Mouse (Mus musculus) T-helper 17 cell (primary cell): ENCODE measurements around the gene Ildr1.

Source experiments
- in situ Hi-C, 2 experiments: fragments of 300-600 bp; cut with MboI, MseI; formaldehyde crosslinking; loops; 1 replicate in 1 of 2; 2 replicates in 1 of 2; pipeline ENCODE4 v1.15.1; 2025; ENCODE audit warnings: high pct_unique_total_duplicates in 2 of 2

Gene Ildr1

DNA sequence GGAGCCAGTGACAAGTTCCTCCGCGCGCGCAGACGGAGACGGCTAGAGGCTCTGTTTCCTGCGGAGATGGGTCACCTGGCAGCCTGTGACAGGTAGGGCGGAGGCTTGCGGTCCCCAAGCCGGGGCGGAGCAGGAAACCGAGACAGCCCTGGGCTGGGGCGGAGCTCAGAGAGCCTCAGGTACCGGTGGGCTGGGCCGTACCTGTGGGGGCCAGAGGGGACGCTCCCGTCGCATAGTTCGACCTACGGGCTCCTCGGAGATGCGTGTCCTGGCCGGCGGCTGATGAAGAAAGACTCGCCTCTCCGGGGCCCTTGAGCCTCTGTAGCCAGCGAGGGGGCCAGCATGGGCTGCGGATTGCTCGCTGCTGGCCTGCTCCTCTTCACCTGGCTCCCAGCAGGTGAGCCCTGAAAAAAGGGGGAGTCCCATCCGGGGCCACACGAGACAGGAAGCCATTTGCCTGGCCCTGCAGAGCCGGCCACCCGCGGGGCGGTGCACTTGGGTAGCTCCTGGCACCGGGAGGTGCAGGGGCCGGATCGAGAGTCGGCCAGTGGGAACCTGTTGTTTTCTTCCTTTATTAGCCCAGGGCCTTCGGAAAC, at the start of gene Ildr1:
Gene Ildr1, plus strand, starts transcription at position 161 of the 596 bp plus-strand sequence.
- in situ Hi-C loops: no loop called here

GRCm38 (mm10) chr16:36645124-36645523, 48.7 kb upstream of the Ildr1 start:
- in situ Hi-C loops: loop anchor here in 1 of 2 experiments (10.0 kb wide), 1 partner anchor 1320 kb away; no protein-coding TSS in a partner anchor

- in situ Hi-C loops: loop anchor here in 1 of 2 experiments (10.0 kb wide), 1 partner anchor 1325 kb away; no protein-coding TSS in a partner anchor
Measured at GRCm38 (mm10) chr16:36649304-36649703, 44.5 kb upstream of the Ildr1 start.

DNA sequence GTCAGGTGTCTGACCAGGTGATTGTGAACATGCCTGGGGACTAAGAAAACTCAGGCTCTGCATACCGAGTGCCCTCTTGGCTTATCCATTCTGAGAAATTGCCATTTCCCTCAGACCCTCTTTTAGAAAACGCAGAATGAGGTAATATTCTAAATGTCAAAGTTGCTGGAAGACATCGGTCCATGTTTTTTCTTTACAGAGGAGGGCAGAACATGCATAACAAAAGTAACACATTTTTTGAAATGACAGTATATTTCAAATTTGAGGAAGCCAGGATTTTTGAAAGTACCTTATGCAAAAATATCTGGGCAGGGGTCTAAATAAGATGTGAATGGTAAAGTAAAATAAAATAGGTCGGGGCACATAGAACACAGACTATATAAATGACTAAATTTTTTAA, 43.3 kb upstream of the Ildr1 start:
- in situ Hi-C loops: no loop called here

DNA sequence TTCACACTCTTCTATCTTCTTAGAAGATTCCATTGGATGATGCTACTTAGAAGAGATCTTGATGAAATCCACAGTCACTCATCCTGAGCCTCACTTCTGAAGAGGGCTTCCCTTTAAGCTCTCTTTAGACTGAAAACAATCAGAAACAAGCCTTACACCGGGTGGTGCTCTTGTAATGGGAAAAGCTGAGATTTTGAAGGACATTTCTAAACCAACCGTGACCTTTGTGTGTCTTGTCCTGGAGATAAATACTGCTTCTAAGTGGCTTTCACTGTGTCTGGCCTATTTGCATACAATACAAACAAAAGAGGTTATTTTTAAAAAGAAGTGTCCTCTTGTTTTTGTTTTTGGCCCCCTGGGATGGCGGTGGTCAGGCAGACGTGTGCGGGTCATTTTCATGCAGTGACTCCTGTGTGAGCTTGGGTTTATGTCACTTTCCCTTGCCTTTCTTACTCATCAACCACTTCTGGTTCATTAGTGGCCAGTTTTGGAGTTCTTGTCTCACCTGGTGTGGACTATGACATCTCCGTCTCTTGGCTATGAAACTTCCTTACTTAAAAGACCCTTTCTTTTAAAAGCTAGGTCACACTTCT, 42.5 kb upstream of the Ildr1 start:
- in situ Hi-C loops: no loop called here

- in situ Hi-C loops: no loop called here
Measured at GRCm38 (mm10) chr16:36655199-36655598, 38.6 kb upstream of the Ildr1 start.

DNA sequence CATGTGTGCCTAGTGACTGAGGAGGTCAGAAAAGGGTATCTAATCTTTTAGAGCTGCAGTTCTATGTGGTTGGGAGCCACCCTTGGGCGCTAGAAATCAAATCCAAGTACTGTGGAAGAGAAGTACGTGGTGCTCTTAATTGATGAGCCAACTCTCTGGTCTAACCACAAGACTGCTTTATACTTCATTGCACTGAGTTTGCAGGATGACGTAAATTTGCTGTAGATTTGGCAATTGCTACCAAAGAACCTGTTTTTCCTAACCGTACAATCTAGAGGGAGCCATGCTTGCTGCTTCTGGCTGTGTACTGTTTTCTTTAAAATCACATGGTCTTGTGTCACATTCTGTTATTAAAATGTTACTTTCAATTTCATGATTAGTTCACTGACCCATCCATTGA, 37.9 kb upstream of the Ildr1 start:
- in situ Hi-C loops: no loop called here

DNA sequence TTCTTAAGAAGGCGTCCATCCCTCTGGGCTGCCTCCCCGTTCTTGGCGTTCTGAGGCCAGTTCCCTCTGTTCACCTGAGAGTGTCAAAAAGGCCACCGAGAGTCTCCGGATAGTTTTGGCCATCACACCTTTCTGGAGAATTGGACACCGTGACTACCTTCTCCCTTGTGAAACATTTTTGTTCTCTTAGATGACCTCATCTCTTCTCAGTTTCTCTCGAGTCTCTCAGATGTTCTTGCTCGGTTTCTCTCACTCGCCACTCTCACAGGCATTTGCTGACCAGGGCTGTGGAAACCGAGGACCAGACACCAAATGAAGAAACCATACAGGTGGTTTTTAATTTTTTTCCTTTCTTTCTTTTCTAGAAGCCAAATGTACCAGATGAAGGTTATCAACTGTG, 32.4 kb upstream of the Ildr1 start:
- in situ Hi-C loops: no loop called here

DNA sequence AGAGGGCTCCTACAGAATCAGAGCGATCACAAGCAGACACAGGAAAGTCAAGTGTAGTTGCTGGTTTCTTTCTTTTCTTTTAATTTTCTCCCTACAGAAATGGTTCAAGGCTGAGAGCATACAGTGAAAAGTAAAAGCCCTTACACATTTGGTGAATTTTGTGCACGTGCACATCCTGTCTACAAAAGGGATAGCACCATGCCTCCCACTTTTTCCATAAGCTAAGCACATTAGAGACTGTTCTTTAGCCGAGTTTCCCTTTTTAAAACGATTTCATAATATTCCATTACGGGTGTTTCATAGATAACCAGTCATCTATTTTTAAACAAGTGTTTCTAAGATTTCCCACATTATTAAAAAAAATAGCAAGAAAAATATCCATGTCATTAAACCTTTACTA, 30.3 kb upstream of the Ildr1 start:
- in situ Hi-C loops: no loop called here

- in situ Hi-C loops: no loop called here
Measured at GRCm38 (mm10) chr16:36665782-36666181, 28.0 kb upstream of the Ildr1 start, which contains the start of gene Cd86. Cd86 (minus strand) TSS chr16:36666081.

DNA sequence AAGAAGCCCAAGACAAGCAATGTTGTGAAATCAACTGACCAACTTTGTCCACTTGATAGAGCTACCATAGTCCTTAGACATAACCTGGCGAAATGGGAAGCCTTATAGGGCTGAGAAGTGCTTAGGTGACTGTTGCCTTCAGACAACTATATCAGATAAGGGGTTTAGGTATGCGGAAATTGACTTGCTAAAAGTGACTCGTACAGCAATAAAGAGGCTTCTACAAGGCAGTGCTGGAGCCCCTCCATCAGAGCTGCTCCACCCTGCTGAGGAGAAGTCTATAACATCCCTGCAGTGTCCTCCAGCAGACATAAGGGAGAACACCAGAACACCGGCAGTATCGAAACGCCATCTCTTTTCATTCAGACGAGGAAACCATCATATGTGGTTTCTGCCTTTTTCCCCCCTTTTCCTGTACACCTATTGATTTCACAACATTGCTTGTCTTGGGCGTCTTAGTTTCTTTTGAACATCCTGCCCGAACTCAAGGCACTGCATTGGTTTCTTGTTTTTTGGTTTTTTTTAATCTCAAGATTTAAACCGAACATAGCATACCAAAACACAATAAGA, 27.2 kb upstream of the Ildr1 start:
- in situ Hi-C loops: no loop called here

DNA sequence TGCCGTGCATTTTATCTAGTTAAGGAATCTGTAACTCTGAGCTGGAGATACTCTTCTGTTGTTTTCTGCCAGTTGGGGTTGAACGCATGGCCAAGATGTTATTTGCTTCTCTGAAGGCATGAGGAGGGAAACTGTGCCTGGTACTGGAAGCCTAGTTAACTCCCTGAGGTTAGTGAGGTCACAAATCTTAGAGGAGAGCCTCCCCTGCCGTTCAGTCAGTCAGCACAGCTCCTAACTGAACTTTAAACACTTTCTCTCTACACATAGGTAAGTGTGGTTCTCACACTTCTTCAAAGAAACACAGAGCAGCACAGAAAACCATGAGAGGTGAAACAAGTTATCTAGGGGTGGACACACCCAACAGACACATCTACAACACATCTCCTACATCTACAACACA, 23.2 kb upstream of the Ildr1 start:
- in situ Hi-C loops: no loop called here

GRCm38 (mm10) chr16:36673196-36673595, 20.6 kb upstream of the Ildr1 start:
- in situ Hi-C loops: no loop called here

- in situ Hi-C loops: no loop called here
Measured at GRCm38 (mm10) chr16:36674457-36675204, 19.1 kb upstream of the Ildr1 start.

DNA sequence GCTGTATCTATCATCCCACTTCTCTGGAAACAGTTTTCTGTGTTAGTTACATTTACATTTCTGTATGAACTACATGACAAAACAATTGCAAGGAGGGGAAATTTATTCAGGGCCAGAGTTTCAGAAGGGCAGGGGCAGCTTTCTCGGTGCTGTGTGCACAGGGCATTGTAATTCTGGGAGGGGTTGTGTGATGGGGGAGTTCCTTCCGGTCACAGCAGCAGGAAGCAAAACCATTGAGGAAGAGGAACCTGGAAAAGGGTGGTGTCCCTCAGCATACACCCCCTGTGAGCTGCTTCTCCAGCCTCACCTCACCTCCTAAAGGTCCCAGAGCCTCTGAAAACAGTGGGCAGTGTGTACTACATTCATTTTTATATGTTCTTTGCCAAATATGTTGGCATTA, 18.5 kb upstream of the Ildr1 start:
- in situ Hi-C loops: no loop called here

- in situ Hi-C loops: no loop called here
Measured at GRCm38 (mm10) chr16:36675902-36676301, 17.9 kb upstream of the Ildr1 start.

DNA sequence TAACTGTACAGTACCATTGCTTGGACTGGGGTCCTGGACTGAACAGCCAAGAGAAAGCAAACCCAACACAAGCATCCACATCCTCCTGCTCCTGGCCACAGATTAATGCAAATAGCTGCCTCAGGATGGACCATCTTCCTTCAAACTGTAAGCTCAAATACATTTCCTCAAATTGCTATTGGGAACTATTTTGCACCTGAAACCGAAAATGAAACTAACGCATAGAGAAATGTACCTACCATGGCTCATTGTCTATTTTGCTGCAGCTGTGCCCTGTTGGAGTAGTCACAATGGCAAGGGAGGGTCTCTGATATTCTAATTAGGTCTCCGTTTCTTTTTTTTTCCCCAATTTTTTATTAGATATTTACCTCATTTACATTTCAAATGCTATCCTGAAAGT, 11.9 kb upstream of the Ildr1 start:
- in situ Hi-C loops: no loop called here

DNA sequence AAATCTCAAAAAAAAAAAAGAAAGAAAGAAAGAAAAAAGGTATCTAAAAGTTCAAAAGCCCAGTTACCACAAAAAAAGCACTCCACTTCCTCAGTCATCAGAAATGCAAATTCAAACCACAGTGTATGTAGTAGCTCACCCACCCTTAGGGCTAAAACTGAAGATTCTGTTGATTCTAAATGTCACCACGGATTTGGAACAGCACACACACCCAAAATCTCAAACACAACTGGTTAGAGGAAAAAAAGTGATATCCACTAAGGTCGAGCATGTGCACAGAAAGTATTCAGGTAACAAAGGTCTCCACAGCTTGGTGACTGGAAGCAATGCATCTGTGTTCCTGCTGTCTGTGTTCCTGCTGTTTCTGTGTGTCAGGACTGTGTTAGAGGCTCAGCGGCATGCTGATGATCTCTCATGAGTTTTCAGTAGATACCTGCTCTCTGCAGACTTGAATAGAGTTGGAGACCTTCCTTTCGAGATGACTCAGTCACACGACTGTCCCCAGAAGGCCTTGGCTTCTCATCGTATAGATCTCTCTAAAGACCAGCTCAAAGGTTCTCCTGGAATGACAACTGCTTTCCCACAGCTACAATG, 9.4 kb upstream of the Ildr1 start:
- in situ Hi-C loops: no loop called here

GRCm38 (mm10) chr16:36688076-36688475, 5.7 kb upstream of the Ildr1 start:
- in situ Hi-C loops: no loop called here

DNA sequence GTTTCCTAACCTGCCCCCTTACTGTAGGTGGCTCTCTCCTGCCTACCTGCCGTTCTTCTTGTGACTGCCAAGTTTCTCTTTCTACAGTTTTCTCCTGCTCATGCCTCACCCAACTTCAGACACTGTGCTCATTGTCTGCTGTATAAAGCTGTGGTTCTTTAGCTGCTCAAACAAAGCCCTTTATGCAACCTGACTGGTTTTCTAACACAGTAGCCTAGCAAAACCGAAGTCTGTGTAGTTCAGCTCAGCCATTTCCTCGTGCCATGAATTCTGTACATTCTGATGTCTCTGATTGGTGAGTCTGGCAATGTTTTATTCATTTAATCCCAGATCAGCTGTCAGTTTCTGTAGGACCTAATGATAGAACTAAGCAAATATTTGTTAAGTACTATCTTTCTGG, 2.3 kb upstream of the Ildr1 start:
- in situ Hi-C loops: no loop called here

DNA sequence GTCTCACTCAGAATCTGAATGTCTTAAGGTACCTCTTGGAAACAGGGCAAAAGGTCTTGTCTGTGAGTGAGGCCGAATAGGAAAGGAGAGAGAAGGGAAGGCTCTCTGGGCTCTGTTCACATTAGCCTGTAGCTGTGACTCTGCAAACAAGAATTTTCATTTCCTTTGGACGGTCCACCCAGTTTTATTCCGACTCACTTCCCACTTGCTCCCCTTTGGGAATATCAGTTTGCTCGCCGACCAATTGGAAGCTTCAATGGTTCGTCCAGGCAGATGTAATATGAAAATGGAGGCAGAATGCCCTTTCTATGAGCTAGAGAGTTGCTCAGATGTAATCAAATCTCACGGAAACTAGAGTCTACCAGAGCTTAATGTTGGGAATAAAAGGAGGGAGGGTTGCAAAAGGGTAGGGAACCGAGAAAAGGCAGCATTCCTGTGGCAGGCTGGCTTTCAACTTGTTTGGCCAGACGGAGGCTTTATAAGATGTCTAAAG, 1.1 kb downstream of the Ildr1 start:
- in situ Hi-C loops: no loop called here

DNA sequence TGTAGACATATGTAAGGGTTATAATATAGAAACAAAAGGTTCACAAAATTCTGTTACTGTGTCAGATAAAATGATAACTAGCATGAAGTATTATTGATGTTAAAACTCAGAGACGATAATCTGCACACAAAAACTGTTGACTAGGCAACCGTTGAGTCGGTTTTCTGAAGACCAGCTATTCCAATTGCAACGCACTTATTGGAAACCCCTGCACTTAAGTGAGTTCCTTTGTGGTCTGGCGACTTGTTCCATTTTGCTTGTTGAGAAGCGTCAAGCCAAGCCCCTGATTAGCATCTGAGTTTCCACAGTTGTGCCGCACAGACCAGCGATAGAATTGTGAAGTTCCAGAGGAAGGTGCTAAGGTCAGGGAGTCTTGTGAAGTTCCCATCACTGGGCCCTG, 3.6 kb downstream of the Ildr1 start:
- in situ Hi-C loops: no loop called here
